Mouse (Mus musculus): ENCODE measurements around the gene Rhof. TPM values are rescaled to one million over a fixed set of nuclear protein-coding genes. Genes with fewer than 3 reads are reported as not detected.
A peak's percentile ranks its signal among the peaks of the same experiment; 100 is the strongest.

The Rhof gene
- polyA plus RNA-seq, 1 experiment from 2014 or later, result 4.8 TPM

DNA sequence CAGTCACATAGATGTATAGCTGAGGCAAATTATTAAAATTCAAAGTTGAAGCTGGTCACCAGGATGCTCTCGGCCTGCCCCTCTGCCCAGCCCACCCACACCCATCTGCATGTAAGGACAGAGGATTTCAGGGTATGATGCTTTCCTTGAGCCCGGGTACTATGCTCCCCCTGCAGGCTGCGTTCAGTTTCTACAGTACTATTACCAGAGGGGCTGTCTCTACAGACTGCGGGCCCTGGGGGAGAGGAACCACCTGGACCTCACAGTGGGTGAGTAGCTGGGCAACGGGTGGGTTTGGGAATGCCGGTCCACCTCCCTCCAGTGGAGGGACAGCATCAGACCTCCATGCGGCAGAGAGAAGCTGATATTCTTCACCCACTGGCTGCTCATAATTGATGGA is 17.6 kb downstream of the Rhof start:
- Histone ChIP-seq H3K9ac (ENCODE audit: low read depth, low read length) (no peak overlapping the region), H3K36me3 (ENCODE audit: control insufficient read depth, insufficient read depth, low read length) (no peaks in the 10 kb centered on the region), H3K9me3 (ENCODE audit: control insufficient read depth, low read length) (no peaks in the 10 kb centered on the region), H3K4me2 (no peak overlapping the region), H3K27ac (ENCODE audit: low read depth, low read length) (no peak overlapping the region), H3K27me3 (replicated peaks; ENCODE audit: control insufficient read depth, insufficient read depth, low read length) (no peaks in the 10 kb centered on the region), H3K4me1 (replicated peaks; ENCODE audit: control insufficient read depth, insufficient read depth, low read length) (0 out of 2 replicates have a peak, but pooled peaks cover 2% of the 10 kb centered on the region), H3K4me3 (ENCODE audit: low read depth, low read length) (no peak overlapping the region)
- 53% methylated on average over 7 of the region's 7 CpGs for WGBS
- DNase-seq (ENCODE audit: low spot score) (no peak), ATAC-seq (replicated peaks; ENCODE audit: low FRiP score) (no peak)

DNA sequence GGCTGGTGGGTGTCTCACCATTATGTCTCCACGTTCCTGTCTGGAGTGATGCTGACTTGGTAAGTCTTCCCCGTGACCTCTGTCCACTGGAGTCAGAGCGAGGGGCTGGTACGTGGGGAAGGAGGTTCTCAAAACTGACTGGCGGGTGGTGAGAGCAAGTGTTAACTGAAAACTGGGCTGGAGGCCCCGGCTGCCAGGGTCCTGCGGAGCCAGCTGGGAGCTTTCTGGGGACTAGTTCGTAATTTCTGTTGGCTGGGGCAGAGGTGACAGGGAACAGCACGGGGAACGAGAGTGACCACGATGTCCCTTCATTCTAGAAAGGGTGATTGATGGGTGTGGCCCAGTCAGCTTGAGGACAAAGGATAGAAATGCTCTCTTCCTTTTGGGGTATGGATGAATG is 18.4 kb downstream of the Rhof start:
- ATAC-seq (replicated peaks; ENCODE audit: low FRiP score), result no peak
- Histone ChIP-seq H3K4me1 (replicated peaks; ENCODE audit: control insufficient read depth, insufficient read depth, low read length) (peaks cover 2% of the 10 kb centered on the region; the same call in 1 of the 2 replicates), H3K9ac (ENCODE audit: low read depth, low read length) (no peak overlapping the region), H3K4me3 (ENCODE audit: low read depth, low read length) (no peak overlapping the region), H3K36me3 (ENCODE audit: control insufficient read depth, insufficient read depth, low read length) (no peaks in the 10 kb centered on the region), H3K9me3 (ENCODE audit: control insufficient read depth, low read length) (no peaks in the 10 kb centered on the region), H3K27ac (ENCODE audit: low read depth, low read length) (no peak overlapping the region), H3K4me2 (no peak overlapping the region), H3K27me3 (replicated peaks; ENCODE audit: control insufficient read depth, insufficient read depth, low read length) (no peaks in the 10 kb centered on the region)
- no peak for DNase-seq (ENCODE audit: low spot score)
- 75% methylated on average over 11 of the region's 11 CpGs for WGBS

DNA sequence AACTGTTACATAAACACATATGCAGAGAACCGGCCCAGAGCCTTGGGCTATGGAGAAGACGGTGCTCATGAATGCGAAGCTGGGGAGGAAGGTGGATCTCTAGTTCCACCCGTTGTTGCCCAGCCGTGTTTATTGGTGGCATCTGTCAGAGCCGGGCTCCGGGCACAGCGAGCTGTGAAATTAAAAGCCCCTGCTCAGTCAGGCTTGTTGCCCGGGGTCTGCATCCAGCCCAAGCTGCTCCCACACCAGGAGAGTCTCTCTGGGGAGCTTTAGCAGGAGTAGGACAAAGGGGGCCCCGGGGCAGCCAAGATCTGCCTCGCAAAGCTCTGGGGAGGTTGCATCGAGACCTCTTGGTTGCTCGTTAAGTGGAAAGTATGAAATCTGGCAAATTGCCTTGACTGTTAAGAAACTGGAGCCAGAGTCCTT is 22.2 kb downstream of the Rhof start:
- Histone ChIP-seq H3K4me3 (ENCODE audit: low read depth, low read length) (no peak overlapping the region), H3K9ac (ENCODE audit: low read depth, low read length) (no peak overlapping the region), H3K27me3 (replicated peaks; ENCODE audit: control insufficient read depth, insufficient read depth, low read length) (no peaks in the 10 kb centered on the region), H3K4me2 (no peak overlapping the region), H3K36me3 (ENCODE audit: control insufficient read depth, insufficient read depth, low read length) (no peaks in the 10 kb centered on the region), H3K9me3 (ENCODE audit: control insufficient read depth, low read length) (no peaks in the 10 kb centered on the region), H3K4me1 (replicated peaks; ENCODE audit: control insufficient read depth, insufficient read depth, low read length) (no peaks in the 10 kb centered on the region; the same call in 1 of the 2 replicates), H3K27ac (ENCODE audit: low read depth, low read length) (no peak overlapping the region)
- no peak for DNase-seq (ENCODE audit: low spot score)
- 88% methylated on average over 13 of the region's 13 CpGs for WGBS
- no peak for ATAC-seq (replicated peaks; ENCODE audit: low FRiP score)

DNA sequence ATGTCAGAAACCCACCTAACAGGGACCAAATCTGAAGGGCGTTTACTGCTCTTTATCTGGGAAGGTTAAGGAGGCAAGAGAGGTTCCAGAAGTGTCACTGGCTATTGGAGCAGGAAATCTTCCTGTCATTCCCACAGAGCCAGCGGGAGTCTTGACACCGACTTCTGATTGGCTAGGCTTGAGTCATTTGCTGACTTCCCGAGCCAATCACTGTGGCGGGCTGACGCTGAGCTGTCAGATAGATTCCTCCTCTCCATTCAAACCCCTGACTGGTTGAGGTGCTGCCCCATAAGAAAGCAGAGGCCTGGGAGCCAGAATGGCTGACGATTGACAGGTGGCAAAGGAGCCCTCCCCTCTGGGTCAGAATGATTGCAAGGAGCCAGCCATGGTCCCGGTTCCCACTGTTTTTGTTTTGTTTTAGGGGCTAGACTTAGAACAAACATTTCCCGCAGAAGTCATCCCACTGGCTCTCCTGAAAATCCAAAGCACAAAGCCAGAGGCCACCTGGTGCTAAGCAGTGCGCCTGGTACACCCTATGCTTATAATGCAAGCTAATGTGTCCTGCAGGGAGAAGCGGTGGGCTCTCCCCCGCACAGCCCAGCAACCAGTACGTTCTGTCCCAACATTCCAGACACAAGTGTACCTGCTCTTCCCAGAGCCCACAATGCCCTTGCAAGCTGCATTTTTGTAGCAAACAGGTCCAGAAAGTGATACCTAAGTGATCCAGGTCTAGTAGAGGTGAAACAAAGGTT is 22.9 kb downstream of the Rhof start:
- Histone ChIP-seq H3K4me1 (replicated peaks; ENCODE audit: control insufficient read depth, insufficient read depth, low read length) (no peaks in the 10 kb centered on the region; the same call in 1 of the 2 replicates), H3K9me3 (ENCODE audit: control insufficient read depth, low read length) (no peaks in the 10 kb centered on the region), H3K36me3 (ENCODE audit: control insufficient read depth, insufficient read depth, low read length) (no peaks in the 10 kb centered on the region), H3K9ac (ENCODE audit: low read depth, low read length) (no peak overlapping the region), H3K4me2 (peak overlapping the region; percentile 4; the same call in 1 of the 2 replicates), H3K4me3 (ENCODE audit: low read depth, low read length) (no peak overlapping the region), H3K27ac (ENCODE audit: low read depth, low read length) (no peak overlapping the region), H3K27me3 (replicated peaks; ENCODE audit: control insufficient read depth, insufficient read depth, low read length) (no peaks in the 10 kb centered on the region)
- 0 out of 2 replicates have a peak, but pooled peaks have one; percentile 23 for ATAC-seq (replicated peaks; ENCODE audit: low FRiP score)
- WGBS, result 53% methylated on average over 13 of the region's 13 CpGs
- no peak for DNase-seq (ENCODE audit: low spot score)

DNA sequence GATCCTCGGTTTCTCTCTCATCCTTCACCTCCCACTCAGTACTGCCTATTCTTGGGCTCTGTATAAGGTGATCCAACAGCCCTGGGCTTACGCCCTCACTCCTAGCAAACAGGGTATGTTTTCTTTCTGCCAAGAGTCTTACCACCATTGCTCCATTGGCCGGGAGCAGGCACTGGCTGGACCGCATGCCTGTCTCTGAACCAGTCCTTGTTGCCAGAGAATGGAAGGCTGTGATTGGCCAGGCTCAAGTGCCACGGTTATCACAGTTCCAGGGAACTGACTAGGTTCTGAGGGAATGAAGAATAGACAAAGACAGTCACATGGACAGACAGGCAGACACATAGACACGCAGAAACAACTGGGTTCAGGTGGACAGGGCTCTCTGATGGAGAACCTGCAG is 27.7 kb downstream of the Rhof start:
- Histone ChIP-seq H3K9ac (ENCODE audit: low read depth, low read length) (no peak overlapping the region), H3K36me3 (ENCODE audit: control insufficient read depth, insufficient read depth, low read length) (no peaks in the 10 kb centered on the region), H3K27me3 (replicated peaks; ENCODE audit: control insufficient read depth, insufficient read depth, low read length) (no peaks in the 10 kb centered on the region), H3K4me3 (ENCODE audit: low read depth, low read length) (no peak overlapping the region), H3K27ac (ENCODE audit: low read depth, low read length) (no peak overlapping the region), H3K9me3 (ENCODE audit: control insufficient read depth, low read length) (no peaks in the 10 kb centered on the region), H3K4me2 (no peak overlapping the region), H3K4me1 (replicated peaks; ENCODE audit: control insufficient read depth, insufficient read depth, low read length) (no peaks in the 10 kb centered on the region; the same call in 1 of the 2 replicates)
- ATAC-seq (replicated peaks; ENCODE audit: low FRiP score), result no peak
- WGBS, result 85% methylated on average over 6 of the region's 6 CpGs
- no peak for DNase-seq (ENCODE audit: low spot score)

DNA sequence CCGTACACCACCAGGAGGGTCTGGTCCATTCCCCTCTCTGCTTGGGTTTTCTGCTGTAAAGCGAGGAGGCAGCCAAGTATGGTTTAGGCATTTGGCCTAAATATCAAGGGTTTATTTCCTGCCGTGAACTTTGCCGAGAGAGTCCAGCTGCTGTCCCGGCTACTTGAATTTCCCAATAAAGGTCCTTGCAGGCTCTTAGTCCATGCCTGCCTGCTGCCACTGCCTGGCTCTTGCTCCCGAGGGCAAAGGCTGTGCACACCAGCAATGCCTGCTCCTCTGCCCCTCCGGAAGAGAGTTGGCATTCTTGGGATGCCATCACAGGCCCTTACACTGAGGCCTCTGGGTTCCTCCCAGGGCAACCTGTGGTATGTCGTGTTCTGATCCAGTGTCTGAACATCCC is 28.9 kb downstream of the Rhof start:
- Histone ChIP-seq H3K4me1 (replicated peaks; ENCODE audit: control insufficient read depth, insufficient read depth, low read length) (no peaks in the 10 kb centered on the region; the same call in 1 of the 2 replicates), H3K27me3 (replicated peaks; ENCODE audit: control insufficient read depth, insufficient read depth, low read length) (no peaks in the 10 kb centered on the region), H3K4me2 (no peak overlapping the region), H3K27ac (ENCODE audit: low read depth, low read length) (no peak overlapping the region), H3K9ac (ENCODE audit: low read depth, low read length) (no peak overlapping the region), H3K9me3 (ENCODE audit: control insufficient read depth, low read length) (no peaks in the 10 kb centered on the region), H3K4me3 (ENCODE audit: low read depth, low read length) (no peak overlapping the region), H3K36me3 (ENCODE audit: control insufficient read depth, insufficient read depth, low read length) (peaks cover 4% of the 10 kb centered on the region; the same call in 1 of the 2 replicates)
- 75% methylated on average over 8 of the region's 8 CpGs for WGBS
- ATAC-seq (replicated peaks; ENCODE audit: low FRiP score) (no peak), DNase-seq (ENCODE audit: low spot score) (no peak)

DNA sequence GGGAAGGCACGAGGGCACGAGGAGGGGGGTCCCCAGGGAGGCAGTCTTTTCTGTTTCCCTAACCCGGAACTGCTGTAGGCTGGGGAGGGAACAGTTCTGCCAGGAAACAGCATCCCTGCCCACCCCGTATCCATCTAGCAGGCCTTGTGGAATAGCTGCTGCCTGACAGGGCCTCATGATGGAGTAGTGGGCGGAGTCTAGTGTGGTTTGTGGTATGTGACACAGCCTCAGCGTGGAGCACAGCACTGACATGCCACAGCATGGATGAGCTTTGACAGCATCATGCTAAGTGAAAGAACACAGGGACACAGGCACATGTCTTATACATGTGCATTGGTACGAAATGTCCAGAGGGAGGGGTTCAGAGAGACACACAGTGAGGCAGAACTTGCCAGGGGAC is 30.1 kb downstream of the Rhof start:
- WGBS, result 54% methylated on average over 7 of the region's 7 CpGs
- Histone ChIP-seq H3K4me3 (ENCODE audit: low read depth, low read length) (no peak overlapping the region), H3K9me3 (ENCODE audit: control insufficient read depth, low read length) (no peaks in the 10 kb centered on the region), H3K4me1 (replicated peaks; ENCODE audit: control insufficient read depth, insufficient read depth, low read length) (no peaks in the 10 kb centered on the region; the same call in 1 of the 2 replicates), H3K9ac (ENCODE audit: low read depth, low read length) (no peak overlapping the region), H3K4me2 (no peak overlapping the region), H3K27ac (ENCODE audit: low read depth, low read length) (no peak overlapping the region), H3K36me3 (ENCODE audit: control insufficient read depth, insufficient read depth, low read length) (peaks cover 4% of the 10 kb centered on the region; the same call in 1 of the 2 replicates), H3K27me3 (replicated peaks; ENCODE audit: control insufficient read depth, insufficient read depth, low read length) (no peaks in the 10 kb centered on the region)
- no peak for DNase-seq (ENCODE audit: low spot score)
- no peak for ATAC-seq (replicated peaks; ENCODE audit: low FRiP score)

DNA sequence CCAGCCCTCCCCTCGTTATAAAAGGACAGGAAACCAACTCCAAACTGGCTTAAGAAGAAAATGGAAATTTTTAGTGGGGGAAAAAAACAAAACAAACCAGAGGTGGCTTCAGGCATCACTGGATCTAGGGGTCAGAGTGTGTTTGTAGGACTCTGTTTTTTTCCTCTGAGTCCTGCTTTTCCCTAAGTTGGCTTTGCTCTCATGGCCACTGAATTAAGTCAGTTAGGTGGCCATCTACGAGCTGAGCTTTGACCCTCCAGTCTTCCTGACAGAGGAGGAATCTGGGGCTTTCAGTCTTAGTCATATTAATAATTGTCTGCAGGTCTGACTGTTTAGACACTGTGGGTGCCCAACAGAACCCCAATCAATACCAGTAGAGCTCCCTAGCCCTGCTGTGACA is 34.0 kb downstream of the Rhof start:
- DNase-seq (ENCODE audit: low spot score) (no peak), ATAC-seq (replicated peaks; ENCODE audit: low FRiP score) (no peak)
- Histone ChIP-seq H3K36me3 (ENCODE audit: control insufficient read depth, insufficient read depth, low read length) (peaks cover 4% of the 10 kb centered on the region; the same call in 1 of the 2 replicates), H3K27ac (ENCODE audit: low read depth, low read length) (no peak overlapping the region), H3K27me3 (replicated peaks; ENCODE audit: control insufficient read depth, insufficient read depth, low read length) (no peaks in the 10 kb centered on the region), H3K4me1 (replicated peaks; ENCODE audit: control insufficient read depth, insufficient read depth, low read length) (peaks cover 20% of the 10 kb centered on the region), H3K4me3 (ENCODE audit: low read depth, low read length) (no peak overlapping the region), H3K9ac (ENCODE audit: low read depth, low read length) (no peak overlapping the region), H3K9me3 (ENCODE audit: control insufficient read depth, low read length) (no peaks in the 10 kb centered on the region), H3K4me2 (no peak overlapping the region)
- WGBS, result 93% methylated on average over 2 of the region's 2 CpGs

DNA sequence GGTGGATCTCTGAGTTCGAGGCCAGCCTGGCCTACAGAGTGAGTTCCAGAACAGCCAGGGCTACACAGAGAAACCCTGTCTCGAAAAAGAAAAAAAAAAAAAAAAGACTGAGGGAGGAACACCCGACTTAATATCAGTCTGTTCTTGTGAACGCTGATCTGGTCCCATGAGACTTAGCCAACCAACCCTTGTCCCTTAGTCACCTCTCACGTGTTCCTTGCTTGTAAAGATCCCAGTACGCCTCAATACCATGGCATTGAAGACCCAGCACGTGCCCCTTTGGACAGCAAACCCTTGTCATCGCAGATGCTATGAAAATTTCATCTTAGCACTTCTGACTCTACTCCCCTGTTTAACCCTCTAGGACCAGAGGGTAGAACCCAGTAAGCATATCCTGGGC is 36.2 kb downstream of the Rhof start:
- no peak overlapping the region for H3K4me2 ChIP-seq
- WGBS, result 90% methylated on average over 8 of the region's 8 CpGs
- no peaks in the 10 kb centered on the region for H3K9me3 ChIP-seq (ENCODE audit: control insufficient read depth, low read length)
- no peak overlapping the region for H3K27ac ChIP-seq (ENCODE audit: low read depth, low read length)
- no peaks in the 10 kb centered on the region for H3K27me3 ChIP-seq (replicated peaks; ENCODE audit: control insufficient read depth, insufficient read depth, low read length)
- peaks cover 36% of the 10 kb centered on the region for H3K4me1 ChIP-seq (replicated peaks; ENCODE audit: control insufficient read depth, insufficient read depth, low read length)
- no peak overlapping the region for H3K9ac ChIP-seq (ENCODE audit: low read depth, low read length)
- DNase-seq (ENCODE audit: low spot score) (no peak), ATAC-seq (replicated peaks; ENCODE audit: low FRiP score) (no peak)
- no peak overlapping the region for H3K4me3 ChIP-seq (ENCODE audit: low read depth, low read length)
- H3K36me3 ChIP-seq (ENCODE audit: control insufficient read depth, insufficient read depth, low read length), result peaks cover 4% of the 10 kb centered on the region; the same call in 1 of the 2 replicates

Data from liver, embryonic 11.5 days (tissue).